In the genomic region with DNA sequence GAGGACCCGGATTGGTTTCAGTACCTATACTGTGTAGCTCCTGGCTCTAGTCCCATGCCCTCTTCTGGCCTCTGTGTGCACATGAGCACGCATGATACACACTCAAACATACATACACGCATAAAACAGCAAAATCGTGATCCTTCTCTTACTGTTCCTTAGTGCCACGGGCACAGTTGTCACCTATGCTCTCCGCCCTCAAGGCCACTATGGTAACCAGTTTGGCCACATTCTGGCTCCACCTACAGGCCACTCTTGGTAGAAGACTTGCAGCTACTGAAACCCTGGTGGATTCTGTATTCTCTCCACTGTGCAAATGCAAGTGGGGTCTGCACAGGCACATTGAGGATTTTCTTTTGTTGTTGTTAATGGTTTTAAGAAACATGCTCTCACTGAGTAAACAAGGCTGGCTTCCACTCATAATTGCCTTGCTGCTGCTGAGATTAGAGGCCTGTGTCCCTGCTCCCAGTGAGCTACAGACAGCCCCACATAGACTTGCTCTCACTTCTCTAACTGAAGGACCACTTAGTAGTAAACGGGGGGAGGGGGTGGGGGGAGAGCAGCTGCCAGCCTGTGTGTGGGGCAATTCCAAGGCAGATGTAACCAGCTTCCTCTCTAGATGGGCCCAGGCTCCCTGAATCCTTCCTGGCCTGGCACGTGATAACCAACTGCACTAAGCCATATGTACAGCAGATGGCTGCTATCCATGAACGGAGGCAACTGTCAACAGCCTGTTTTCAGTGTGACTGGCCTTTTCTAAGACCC, we compare ENCODE assay signal across 8 mouse cellular contexts. TPM values are rescaled to one million over a fixed set of nuclear protein-coding genes. Genes with fewer than 3 reads are reported as not detected.
A peak's percentile ranks its signal among the peaks of the same experiment; 100 is the strongest.
DNase-seq lines count a peak whose midpoint lies in the region; ATAC-seq and TF ChIP-seq lines count a peak whose summit lies in the region.

No protein-coding gene starts in this region.

- DNase-seq in ES-CJ7 (ENCODE audit: low read depth, low spot score): peak; percentile 55
- peak; percentile 72 for DNase-seq in c-Kit-positive CD71-negative TER-119-negative erythroid progenitor cells, embryonic 14.5 days (ENCODE audit: low read depth)
- peak; percentile 65 for DNase-seq in forebrain, embryonic 11.5 days (ENCODE audit: low spot score)
- peak; percentile 75 for DNase-seq in layer of hippocampus, adult 9-10 months (ENCODE audit: low spot score)
- peak; percentile 89 for DNase-seq in lung, embryonic 14.5 days
- DNase-seq in thymus, postnatal 0 days (ENCODE audit: low spot score): peak; percentile 68

- no peaks in the 10 kb centered on the region for H3K4me1 ChIP-seq in forebrain, embryonic 11.5 days (replicated peaks; ENCODE audit: control insufficient read depth, insufficient read depth, low read length)
- H3K4me1 ChIP-seq in lung, embryonic 14.5 days (ENCODE audit: insufficient read depth): no peaks in the 10 kb centered on the region
- H3K4me1 ChIP-seq in neural tube, embryonic 15.5 days: no peaks in the 10 kb centered on the region; the same call in 1 of the 2 replicates

- no peak overlapping the region for H3K27ac ChIP-seq in forebrain, embryonic 11.5 days (ENCODE audit: low read depth, low read length)
- no peak overlapping the region for H3K27ac ChIP-seq in lung, embryonic 14.5 days (ENCODE audit: low read depth)
- H3K27ac ChIP-seq in neural tube, embryonic 15.5 days (replicated peaks): no peak overlapping the region

- H3K4me3 ChIP-seq in forebrain, embryonic 11.5 days (ENCODE audit: low read depth, low read length): no peak overlapping the region
- H3K4me3 ChIP-seq in lung, embryonic 14.5 days (ENCODE audit: low read depth, low read length): no peak overlapping the region
- no peak overlapping the region for H3K4me3 ChIP-seq in neural tube, embryonic 15.5 days (replicated peaks)

- H3K9ac ChIP-seq in forebrain, embryonic 11.5 days (ENCODE audit: low read length): no peak overlapping the region
- no peak overlapping the region for H3K9ac ChIP-seq in lung, embryonic 14.5 days
- 0 out of 2 replicates have a peak overlapping the region, but pooled peaks have one; percentile 20 for H3K9ac ChIP-seq in neural tube, embryonic 15.5 days (replicated peaks)

- no peaks in the 10 kb centered on the region for H3K27me3 ChIP-seq in forebrain, embryonic 11.5 days (ENCODE audit: control insufficient read depth, insufficient read depth, low read length)
- H3K27me3 ChIP-seq in lung, embryonic 14.5 days (ENCODE audit: insufficient read depth, low read length): no peaks in the 10 kb centered on the region
- H3K27me3 ChIP-seq in neural tube, embryonic 15.5 days (replicated peaks): no peaks in the 10 kb centered on the region

- H3K4me2 ChIP-seq in forebrain, embryonic 11.5 days (ENCODE audit: low read depth, low read length, severe bottlenecking): no peak overlapping the region
- no peak overlapping the region for H3K4me2 ChIP-seq in lung, embryonic 14.5 days
- H3K4me2 ChIP-seq in neural tube, embryonic 15.5 days: no peak overlapping the region

- ATAC-seq in forebrain, embryonic 11.5 days (replicated peaks; ENCODE audit: low FRiP score): peak; percentile 39
- peak; percentile 78 to 79 for ATAC-seq in hematopoietic stem cell, adult 5-6 weeks (replicated peaks in 1 of 2; ENCODE audit: insufficient read depth in 1 of 2, low FRiP score in 2 of 2, low TSS enrichment in 1 of 2, low read depth in 1 of 2, poor library complexity in 2 of 2, severe bottlenecking in 2 of 2)
- peak; percentile 78 for ATAC-seq in lung, embryonic 14.5 days (ENCODE audit: insufficient read depth)
- ATAC-seq in neural tube, embryonic 15.5 days (ENCODE audit: low FRiP score): peak; percentile 66; the same call in 1 of the 2 replicates

- H3K9me3 ChIP-seq in forebrain, embryonic 11.5 days (ENCODE audit: control insufficient read depth, low read length): no peaks in the 10 kb centered on the region
- H3K9me3 ChIP-seq in lung, embryonic 14.5 days (ENCODE audit: low read depth, low read length): no peaks in the 10 kb centered on the region
- no peaks in the 10 kb centered on the region for H3K9me3 ChIP-seq in neural tube, embryonic 15.5 days (replicated peaks)

- peak; percentile 89 for TF ChIP-seq CTCF in lung, embryonic 14.5 days (IDR thresholded peaks at IDR 0.05; ENCODE audit: low read depth)

- peaks cover 20% of the 10 kb centered on the region for H3K36me3 ChIP-seq in forebrain, embryonic 11.5 days (ENCODE audit: control insufficient read depth, insufficient read depth, low read length)
- peaks cover 40% of the 10 kb centered on the region for H3K36me3 ChIP-seq in lung, embryonic 14.5 days (ENCODE audit: insufficient read depth)
- peaks cover 37% of the 10 kb centered on the region for H3K36me3 ChIP-seq in neural tube, embryonic 15.5 days

- 47% methylated on average over 9 of the region's 9 CpGs for WGBS in forebrain, embryonic 11.5 days
- 38% methylated on average over 9 of the region's 9 CpGs for WGBS in lung, embryonic 14.5 days
- WGBS in neural tube, embryonic 15.5 days: 41% methylated on average over 9 of the region's 9 CpGs

RNA-seq across cellular contexts. Expression of a gene that starts 8.5 kb away (rescaled TPM):
- 524 and 551 TPM in 2 replicates for polyA plus RNA-seq in forebrain, embryonic 11.5 days (2014; fragmentation: Nextera tagmentation; extraction: Ambion mirVana)
- 222 and 478 TPM in 2 replicates for total RNA-seq in hematopoietic stem cell, adult 5-6 weeks (2017)
- polyA plus RNA-seq in lung, embryonic 14.5 days (2014; fragmentation: Nextera tagmentation; extraction: Ambion mirVana): 647 and 712 TPM in 2 replicates
- polyA plus RNA-seq in neural tube, embryonic 15.5 days (2015; fragmentation: Nextera tagmentation; extraction: Ambion mirVana): 809 and 987 TPM in 2 replicates
- polyA plus RNA-seq in thymus, postnatal 0 days (2015; fragmentation: Nextera tagmentation; extraction: Ambion mirVana): 879 and 927 TPM in 2 replicates

RNA-seq across cellular contexts. Expression of a gene that starts 13.1 kb away (rescaled TPM):
- polyA plus RNA-seq in forebrain, embryonic 11.5 days (2014; fragmentation: Nextera tagmentation; extraction: Ambion mirVana): 0.94 and 1.7 TPM in 2 replicates
- total RNA-seq in hematopoietic stem cell, adult 5-6 weeks (2017): 0.30 TPM in 1 of 2 replicates, not detected in the other
- polyA plus RNA-seq in lung, embryonic 14.5 days (2014; fragmentation: Nextera tagmentation; extraction: Ambion mirVana): 0.15 and 0.18 TPM in 2 replicates
- polyA plus RNA-seq in neural tube, embryonic 15.5 days (2015; fragmentation: Nextera tagmentation; extraction: Ambion mirVana): 0.18 and 0.37 TPM in 2 replicates
- polyA plus RNA-seq in thymus, postnatal 0 days (2015; fragmentation: Nextera tagmentation; extraction: Ambion mirVana): 0.12 and 0.16 TPM in 2 replicates

RNA-seq across cellular contexts. Expression of a gene that starts 22.8 kb away (rescaled TPM):
- not detected in 2 replicates for polyA plus RNA-seq in forebrain, embryonic 11.5 days (2014; fragmentation: Nextera tagmentation; extraction: Ambion mirVana)
- total RNA-seq in hematopoietic stem cell, adult 5-6 weeks (2017): 0.50 TPM in 1 of 2 replicates, not detected in the other
- polyA plus RNA-seq in lung, embryonic 14.5 days (2014; fragmentation: Nextera tagmentation; extraction: Ambion mirVana): not detected in 2 replicates
- not detected in 2 replicates for polyA plus RNA-seq in neural tube, embryonic 15.5 days (2015; fragmentation: Nextera tagmentation; extraction: Ambion mirVana)
- not detected in 2 replicates for polyA plus RNA-seq in thymus, postnatal 0 days (2015; fragmentation: Nextera tagmentation; extraction: Ambion mirVana)

RNA-seq across cellular contexts. Expression of a gene that starts 50.4 kb away (rescaled TPM):
- polyA plus RNA-seq in forebrain, embryonic 11.5 days (2014; fragmentation: Nextera tagmentation; extraction: Ambion mirVana): 6.3 and 7.6 TPM in 2 replicates
- total RNA-seq in hematopoietic stem cell, adult 5-6 weeks (2017): 25.8 and 34.7 TPM in 2 replicates
- 28.9 and 29.0 TPM in 2 replicates for polyA plus RNA-seq in lung, embryonic 14.5 days (2014; fragmentation: Nextera tagmentation; extraction: Ambion mirVana)
- 32.1 and 33.5 TPM in 2 replicates for polyA plus RNA-seq in neural tube, embryonic 15.5 days (2015; fragmentation: Nextera tagmentation; extraction: Ambion mirVana)
- polyA plus RNA-seq in thymus, postnatal 0 days (2015; fragmentation: Nextera tagmentation; extraction: Ambion mirVana): 17.0 and 18.3 TPM in 2 replicates
